Mouse (Mus musculus) common myeloid progenitor, adult 5-6 weeks (primary cell): ENCODE data around the gene Rorc. TPM values are rescaled to one million over a fixed set of nuclear protein-coding genes. Genes with fewer than 3 reads are reported as not detected.
A peak's percentile ranks its signal among the peaks of the same experiment; 100 is the strongest.

Experiments used
- ATAC-seq: replicated peaks from 2 replicates; pipeline ENCODE4 v1.8.0; 2016; ENCODE audit warnings: low read depth, mild to moderate bottlenecking, moderate TSS enrichment, inconsistent platforms; ENCODE audit not compliant: poor library complexity, severe bottlenecking
- total RNA-seq: library from RNA; stranded (forward); fragments of 200-1000, 187-1606 nt; gene quantifications from 2 replicates; pipeline ENCODE4 v1.2.3, GENCODE M21; 2017

The Rorc gene
- total RNA-seq, 1 experiment from 2014 or later: not detected

GRCm38 (mm10) chr3:94375146-94375545 is 2.6 kb downstream of the Rorc start:
- ATAC-seq: peak; percentile 76

- no peak for ATAC-seq
Measured at GRCm38 (mm10) chr3:94375861-94376260, 3.3 kb downstream of the Rorc start.

GRCm38 (mm10) chr3:94377028-94377923 is 4.7 kb downstream of the Rorc start:
- no peak for ATAC-seq

GRCm38 (mm10) chr3:94379831-94380510 is 7.4 kb downstream of the Rorc start:
- ATAC-seq: no peak

- ATAC-seq: peak; percentile 43
Measured at GRCm38 (mm10) chr3:94382308-94382707, 9.7 kb downstream of the Rorc start.

GRCm38 (mm10) chr3:94383476-94383875 is 10.9 kb downstream of the Rorc start:
- ATAC-seq: no peak

- no peak for ATAC-seq
Measured at GRCm38 (mm10) chr3:94386671-94387070, 14.1 kb downstream of the Rorc start.

GRCm38 (mm10) chr3:94387391-94387790 is 14.8 kb downstream of the Rorc start:
- ATAC-seq: no peak

GRCm38 (mm10) chr3:94388047-94388446 is 15.5 kb downstream of the Rorc start:
- peak; percentile 80 for ATAC-seq

GRCm38 (mm10) chr3:94389420-94389819 is 16.8 kb downstream of the Rorc start:
- ATAC-seq: no peak

- ATAC-seq: no peak
Measured at GRCm38 (mm10) chr3:94391001-94391400, 18.4 kb downstream of the Rorc start.

- no peak for ATAC-seq
Measured at GRCm38 (mm10) chr3:94392128-94392527, 19.5 kb downstream of the Rorc start.

GRCm38 (mm10) chr3:94393049-94393448 is 20.5 kb downstream of the Rorc start:
- no peak for ATAC-seq

GRCm38 (mm10) chr3:94396336-94396735 is 23.7 kb downstream of the Rorc start:
- ATAC-seq: no peak

GRCm38 (mm10) chr3:94396851-94397250 is 24.3 kb downstream of the Rorc start:
- no peak for ATAC-seq

GRCm38 (mm10) chr3:94398217-94398616 is 25.6 kb downstream of the Rorc start, which contains the start of gene Lingo4:
TSS of gene Lingo4 (plus strand) at chr3:94398517.
- ATAC-seq: no peak

GRCm38 (mm10) chr3:94398943-94399481 is 26.4 kb downstream of the Rorc start:
- ATAC-seq: peak; percentile 68

GRCm38 (mm10) chr3:94399663-94400310 is 27.2 kb downstream of the Rorc start:
- no peak for ATAC-seq

GRCm38 (mm10) chr3:94402451-94402850 is 29.9 kb downstream of the Rorc start:
- no peak for ATAC-seq

- ATAC-seq: no peak
Measured at GRCm38 (mm10) chr3:94404366-94405054, 31.9 kb downstream of the Rorc start.
